Mouse (Mus musculus): ENCODE data around the gene Upk2.
A peak's percentile ranks its signal among the peaks of the same experiment; 100 is the strongest.

DNA sequence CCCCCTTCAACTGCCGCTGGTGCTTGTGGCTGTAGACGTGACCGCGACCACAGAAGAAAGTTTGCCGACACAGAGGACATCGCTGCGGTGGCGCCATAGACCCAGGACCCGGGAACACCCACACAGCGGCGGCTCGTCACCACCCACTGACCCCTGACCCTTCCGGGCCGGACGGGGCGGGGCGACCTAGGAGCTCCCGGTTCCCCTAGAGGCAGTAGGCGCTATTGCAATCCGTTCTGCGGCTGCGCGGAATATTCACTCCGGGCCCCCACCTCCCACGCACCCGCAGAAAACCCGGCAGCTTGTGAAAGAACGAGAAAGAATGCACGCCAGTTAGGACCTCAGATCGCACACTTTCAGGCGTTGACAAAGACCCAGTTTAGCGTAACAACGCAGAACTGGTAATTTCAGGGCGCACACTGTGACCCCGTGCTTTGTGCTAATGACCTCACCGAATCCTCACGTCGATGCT lies 36.8 kb downstream of the Upk2 start:
- TF ChIP-seq EP300 (IDR thresholded peaks at IDR 0.05; ENCODE audit: low read depth) (no peak), CTCF (IDR thresholded peaks at IDR 0.05; ENCODE audit: low read depth) (peak; percentile 94)
